Mouse (Mus musculus): ENCODE measurements around the gene Ctnnal1. TPM values are rescaled to one million over a fixed set of nuclear protein-coding genes. Genes with fewer than 3 reads are reported as not detected.

Ctnnal1 gene
- total and polyA plus RNA-seq, 3 experiments = 6.5 to 31.9 (median 30.8) TPM

- no peak for DNase-seq
- H3K79me2 ChIP-seq (replicated peaks; ENCODE audit: control insufficient read depth, insufficient read depth, low read length) = no peaks in the 10 kb centered on the region
- no peak for TF ChIP-seq CTCF (IDR thresholded peaks at IDR 0.05)
- TF ChIP-seq EP300 (IDR thresholded peaks at IDR 0.05; ENCODE audit: insufficient read depth, low read depth, low read length) = no peak
- no peak for TF ChIP-seq POLR2A (IDR thresholded peaks at IDR 0.05; ENCODE audit: insufficient read depth, low read depth, low read length)
- H3K36me3 ChIP-seq (ENCODE audit: control insufficient read depth, insufficient read depth, low read length) = no peaks in the 10 kb centered on the region
- intact Hi-C loops (cut with DNase I) = no loop called here
- H3K27me3 ChIP-seq (ENCODE audit: control insufficient read depth, insufficient read depth, low read length) = no peaks in the 10 kb centered on the region
- H3K4me3 ChIP-seq = no peak overlapping the region
- WGBS = 70% methylated on average over 4 of the region's 4 CpGs
- no peak overlapping the region for H3K9ac ChIP-seq (ENCODE audit: low read depth, low read length)
- no peak overlapping the region for H3K27ac ChIP-seq
- no peaks in the 10 kb centered on the region for H3K4me1 ChIP-seq (ENCODE audit: control insufficient read depth, insufficient read depth, low read length)
Observed at GRCm38 (mm10) chr4:56812096-56812495, 52.9 kb downstream of the Ctnnal1 start.

- no peak for DNase-seq
- Histone ChIP-seq H3K36me3 (ENCODE audit: control insufficient read depth, insufficient read depth, low read length) (no peaks in the 10 kb centered on the region), H3K27ac (no peak overlapping the region), H3K9ac (ENCODE audit: low read depth, low read length) (no peak overlapping the region), H3K27me3 (ENCODE audit: control insufficient read depth, insufficient read depth, low read length) (no peaks in the 10 kb centered on the region), H3K79me2 (replicated peaks; ENCODE audit: control insufficient read depth, insufficient read depth, low read length) (no peaks in the 10 kb centered on the region), H3K4me3 (no peak overlapping the region), H3K4me1 (ENCODE audit: control insufficient read depth, insufficient read depth, low read length) (no peaks in the 10 kb centered on the region)
- WGBS = 65% methylated on average over 3 of the region's 3 CpGs
- TF ChIP-seq POLR2A (IDR thresholded peaks at IDR 0.05; ENCODE audit: insufficient read depth, low read depth, low read length) (no peak), EP300 (IDR thresholded peaks at IDR 0.05; ENCODE audit: insufficient read depth, low read depth, low read length) (no peak), CTCF (IDR thresholded peaks at IDR 0.05) (no peak)
- intact Hi-C loops (cut with DNase I) = no loop called here
Observed at GRCm38 (mm10) chr4:56811642-56812041, 53.3 kb downstream of the Ctnnal1 start.

GRCm38 (mm10) chr4:56809050-56809449 lies 55.9 kb downstream of the Ctnnal1 start:
- H3K4me3 ChIP-seq = no peak overlapping the region
- no peak overlapping the region for H3K9ac ChIP-seq (ENCODE audit: low read depth, low read length)
- H3K4me1 ChIP-seq (ENCODE audit: control insufficient read depth, insufficient read depth, low read length) = no peaks in the 10 kb centered on the region
- no peak for DNase-seq
- H3K27ac ChIP-seq = no peak overlapping the region
- intact Hi-C loops (cut with DNase I) = no loop called here
- no peaks in the 10 kb centered on the region for H3K27me3 ChIP-seq (ENCODE audit: control insufficient read depth, insufficient read depth, low read length)
- TF ChIP-seq EP300 (IDR thresholded peaks at IDR 0.05; ENCODE audit: insufficient read depth, low read depth, low read length) = no peak
- TF ChIP-seq POLR2A (IDR thresholded peaks at IDR 0.05; ENCODE audit: insufficient read depth, low read depth, low read length) = no peak
- TF ChIP-seq CTCF (IDR thresholded peaks at IDR 0.05) = no peak
- H3K79me2 ChIP-seq (replicated peaks; ENCODE audit: control insufficient read depth, insufficient read depth, low read length) = no peaks in the 10 kb centered on the region
- H3K36me3 ChIP-seq (ENCODE audit: control insufficient read depth, insufficient read depth, low read length) = no peaks in the 10 kb centered on the region
- 76% methylated on average over 4 of the region's 4 CpGs for WGBS

- Histone ChIP-seq H3K4me1 (ENCODE audit: control insufficient read depth, insufficient read depth, low read length) (no peaks in the 10 kb centered on the region; the same call in 1 of the 2 replicates), H3K4me3 (peak overlapping the region; percentile 80), H3K9ac (ENCODE audit: low read depth, low read length) (peak overlapping the region; percentile 86), H3K27me3 (ENCODE audit: control insufficient read depth, insufficient read depth, low read length) (no peaks in the 10 kb centered on the region), H3K79me2 (replicated peaks; ENCODE audit: control insufficient read depth, insufficient read depth, low read length) (no peaks in the 10 kb centered on the region; the same call in 1 of the 2 replicates), H3K27ac (peak overlapping the region; percentile 95), H3K36me3 (ENCODE audit: control insufficient read depth, insufficient read depth, low read length) (no peaks in the 10 kb centered on the region)
- 2% methylated on average over 25 of the region's 25 CpGs for WGBS
- intact Hi-C loops (cut with DNase I) = no loop called here
- TF ChIP-seq CTCF (IDR thresholded peaks at IDR 0.05) = no peak
- no peak for TF ChIP-seq POLR2A (IDR thresholded peaks at IDR 0.05; ENCODE audit: insufficient read depth, low read depth, low read length)
- no peak for TF ChIP-seq EP300 (IDR thresholded peaks at IDR 0.05; ENCODE audit: insufficient read depth, low read depth, low read length)
- no peak for DNase-seq
Observed at GRCm38 (mm10) chr4:56802669-56803150, 62.3 kb downstream of the Ctnnal1 start.

- WGBS = under 1% methylated on average over 72 of the region's 72 CpGs
- Histone ChIP-seq H3K9ac (ENCODE audit: low read depth, low read length) (peak within 1 kb of the TSS; percentile 86), H3K27ac (peak within 1 kb of the TSS; percentile 95), H3K4me1 (ENCODE audit: control insufficient read depth, insufficient read depth, low read length) (no peaks in the 10 kb centered on the region; the same call in 1 of the 2 replicates), H3K4me3 (peak within 1 kb of the TSS; percentile 80), H3K36me3 (ENCODE audit: control insufficient read depth, insufficient read depth, low read length) (no peaks in the 10 kb centered on the region), H3K79me2 (replicated peaks; ENCODE audit: control insufficient read depth, insufficient read depth, low read length) (no peaks in the 10 kb centered on the region; the same call in 1 of the 2 replicates), H3K27me3 (ENCODE audit: control insufficient read depth, insufficient read depth, low read length) (no peaks in the 10 kb centered on the region)
- intact Hi-C loops (cut with DNase I) = no loop called here
- peak; percentile 95 to 99 for DNase-seq
- TF ChIP-seq EP300 (IDR thresholded peaks at IDR 0.05; ENCODE audit: insufficient read depth, low read depth, low read length) = peak; percentile 27; the same call in 1 of the 2 replicates
- peak; percentile 68 for TF ChIP-seq POLR2A (IDR thresholded peaks at IDR 0.05; ENCODE audit: insufficient read depth, low read depth, low read length)
- no peak for TF ChIP-seq CTCF (IDR thresholded peaks at IDR 0.05)
Observed at GRCm38 (mm10) chr4:56801907-56802668, 62.9 kb downstream of the Ctnnal1 start, which contains the start of the genes Elp1 and Fam206a. Elp1 (minus strand) TSS chr4:56802331. Fam206a (plus strand) TSS chr4:56802345.

- TF ChIP-seq CTCF (IDR thresholded peaks at IDR 0.05) (peak; percentile 59), EP300 (IDR thresholded peaks at IDR 0.05; ENCODE audit: insufficient read depth, low read depth, low read length) (no peak), POLR2A (IDR thresholded peaks at IDR 0.05; ENCODE audit: insufficient read depth, low read depth, low read length) (no peak)
- no peaks in the 10 kb centered on the region for H3K4me1 ChIP-seq (ENCODE audit: control insufficient read depth, insufficient read depth, low read length)
- intact Hi-C loops (cut with DNase I) = no loop called here
- no peak overlapping the region for H3K27ac ChIP-seq
- no peaks in the 10 kb centered on the region for H3K79me2 ChIP-seq (replicated peaks; ENCODE audit: control insufficient read depth, insufficient read depth, low read length)
- H3K27me3 ChIP-seq (ENCODE audit: control insufficient read depth, insufficient read depth, low read length) = no peaks in the 10 kb centered on the region
- WGBS = 32% methylated on average over 1 of the region's 1 CpGs
- H3K4me3 ChIP-seq = no peak overlapping the region
- DNase-seq = no peak
- H3K9ac ChIP-seq (ENCODE audit: low read depth, low read length) = no peak overlapping the region
- H3K36me3 ChIP-seq (ENCODE audit: control insufficient read depth, insufficient read depth, low read length) = 0 out of 2 replicates have a peak, but pooled peaks cover 2% of the 10 kb centered on the region
Observed at GRCm38 (mm10) chr4:56791373-56791772, 73.6 kb downstream of the Ctnnal1 start.
